Mouse (Mus musculus): ENCODE measurements around the gene Myh10. TPM values are rescaled to one million over a fixed set of nuclear protein-coding genes. Genes with fewer than 3 reads are reported as not detected.

Myh10 gene
- total and polyA plus RNA-seq, 3 experiments, result 0.38 to 2.7 (median 0.62) TPM

- peaks cover 2 to 39% of the 10 kb centered on the region in 2 experiments; a peak in 2 of 4 replicates for H3K4me1 ChIP-seq (ENCODE audit: control insufficient read depth in 1 of 2, insufficient read depth in 2 of 2)
- no peak overlapping the region for H3K4me3 ChIP-seq (replicated peaks in 1 of 3; ENCODE audit: low read depth in 2 of 3, low read length in 2 of 3, poor library complexity in 1 of 3)
- H3K4me2 ChIP-seq (ENCODE audit: insufficient read depth, low read depth, poor library complexity, severe bottlenecking), result no peak overlapping the region
- in situ Hi-C loops (cut with MboI; ENCODE audit: low pct_ligation_motif_present, low pct_unique_long_range_greater_than_20kb, low sequenced_read_pairs), result no loop called here
- no peak overlapping the region for H3K27ac ChIP-seq (ENCODE audit: insufficient read depth, low read depth)
- no peak overlapping the region for H3K9ac ChIP-seq (ENCODE audit: insufficient read depth, low read depth)
- peaks cover 26% of the 10 kb centered on the region for H3K79me2 ChIP-seq (replicated peaks; ENCODE audit: control insufficient read depth, extremely low read depth, insufficient read depth, poor library complexity, severe bottlenecking)
- H3K27me3 ChIP-seq (replicated peaks), result no peaks in the 10 kb centered on the region
- peaks cover 0 to 5% of the 10 kb centered on the region in 2 experiments for H3K36me3 ChIP-seq (replicated peaks in 1 of 2; ENCODE audit: control insufficient read depth in 1 of 2, insufficient read depth in 1 of 2, low read length in 1 of 2)
- no peak for DNase-seq (ENCODE audit: extremely low read depth)
- H3K9me3 ChIP-seq (replicated peaks; ENCODE audit: low read length), result no peaks in the 10 kb centered on the region
- dilution Hi-C loops (cut with MboI; ENCODE audit: extremely low pct_ligation_motif_present, extremely low pct_unique_long_range_greater_than_20kb, low sequenced_read_pairs), result no loop called here
- no peak for TF ChIP-seq MYC (IDR thresholded peaks at IDR 0.05; ENCODE audit: low read depth, low read length)
- no peak for TF ChIP-seq CHD1 (IDR thresholded peaks at IDR 0.05; ENCODE audit: low read depth, low read length)
- TF ChIP-seq PAX5 (IDR thresholded peaks at IDR 0.05; ENCODE audit: low read length), result no peak
- TF ChIP-seq POLR2A (IDR thresholded peaks at IDR 0.05; ENCODE audit: low read depth, low read length), result no peak
- no peak for TF ChIP-seq RAD21 (IDR thresholded peaks at IDR 0.05; ENCODE audit: low read depth, low read length)
- TF ChIP-seq E2F4 (IDR thresholded peaks at IDR 0.05; ENCODE audit: insufficient replicate concordance, low read depth, low read length), result no peak
- no peak for TF ChIP-seq NELFE (IDR thresholded peaks at IDR 0.05; ENCODE audit: low read depth, low read length)
- TF ChIP-seq ELF1 (IDR thresholded peaks at IDR 0.05; ENCODE audit: low read depth, low read length), result no peak
- TF ChIP-seq MEF2A (IDR thresholded peaks at IDR 0.05; ENCODE audit: borderline replicate concordance, low read depth, low read length), result no peak
- no peak for TF ChIP-seq MAX (IDR thresholded peaks at IDR 0.05; ENCODE audit: low read length)
- TF ChIP-seq SIN3A (IDR thresholded peaks at IDR 0.05; ENCODE audit: low read length), result no peak
- no peak for TF ChIP-seq TCF12 (IDR thresholded peaks at IDR 0.05; ENCODE audit: low read depth, low read length)
- no peak for TF ChIP-seq JUND (conservative IDR thresholded peaks at IDR 0.05; ENCODE audit: low read depth, low read length)
- no peak for TF ChIP-seq ZC3H11A (IDR thresholded peaks at IDR 0.05; ENCODE audit: low read depth, low read length)
Measured at GRCm38 (mm10) chr11:68854621-68855020, 163.3 kb downstream of the Myh10 start.

- Histone ChIP-seq H3K4me1 (ENCODE audit: control insufficient read depth in 1 of 2, insufficient read depth in 2 of 2) (peaks cover 5 to 29% of the 10 kb centered on the region in 2 experiments), H3K27ac (ENCODE audit: insufficient read depth, low read depth) (no peak overlapping the region), H3K36me3 (replicated peaks in 1 of 2; ENCODE audit: control insufficient read depth in 1 of 2, insufficient read depth in 1 of 2, low read length in 1 of 2) (no peaks in the 10 kb centered on the region), H3K79me2 (replicated peaks; ENCODE audit: control insufficient read depth, extremely low read depth, insufficient read depth, poor library complexity, severe bottlenecking) (peaks cover 3% of the 10 kb centered on the region), H3K4me2 (ENCODE audit: insufficient read depth, low read depth, poor library complexity, severe bottlenecking) (no peak overlapping the region), H3K27me3 (replicated peaks) (no peaks in the 10 kb centered on the region), H3K9ac (ENCODE audit: insufficient read depth, low read depth) (no peak overlapping the region), H3K4me3 (replicated peaks in 1 of 3; ENCODE audit: low read depth in 2 of 3, low read length in 2 of 3, poor library complexity in 1 of 3) (no peak overlapping the region), H3K9me3 (replicated peaks; ENCODE audit: low read length) (no peaks in the 10 kb centered on the region)
- no peak for TF ChIP-seq TBP (conservative IDR thresholded peaks at IDR 0.05; ENCODE audit: low read depth, low read length)
- TF ChIP-seq MXI1 (IDR thresholded peaks at IDR 0.05; ENCODE audit: low read depth, low read length), result no peak
- no peak for TF ChIP-seq ZNF384 (IDR thresholded peaks at IDR 0.05; ENCODE audit: low read depth, low read length)
- no peak for TF ChIP-seq ETS1 (conservative IDR thresholded peaks at IDR 0.05; ENCODE audit: low read depth, low read length)
- TF ChIP-seq GABPA (IDR thresholded peaks at IDR 0.05; ENCODE audit: insufficient replicate concordance, low read depth, low read length), result no peak
- no peak for TF ChIP-seq NRF1 (IDR thresholded peaks at IDR 0.05; ENCODE audit: low read depth, low read length)
- TF ChIP-seq KAT2A (IDR thresholded peaks at IDR 0.05; ENCODE audit: insufficient replicate concordance, low read length), result no peak
- TF ChIP-seq USF2 (conservative IDR thresholded peaks at IDR 0.05; ENCODE audit: low read depth, low read length), result no peak
- dilution Hi-C loops (cut with MboI; ENCODE audit: extremely low pct_ligation_motif_present, extremely low pct_unique_long_range_greater_than_20kb, low sequenced_read_pairs) (no loop called here), in situ Hi-C loops (cut with MboI; ENCODE audit: low pct_ligation_motif_present, low pct_unique_long_range_greater_than_20kb, low sequenced_read_pairs) (no loop called here)
- no peak for DNase-seq (ENCODE audit: extremely low read depth)
Measured at GRCm38 (mm10) chr11:68857329-68857728, 166.0 kb downstream of the Myh10 start.
